Mouse (Mus musculus): ENCODE measurements around the gene Serp2.
"Not testable (repeated sequence)": the region's sequence is repeated elsewhere in the genome, so short reads cannot be mapped to it uniquely, and the experiment has no call there.

The Serp2 gene

GRCm38 (mm10) chr14:76569271-76569961 lies 12.7 kb upstream of the Serp2 start:
- DNase-seq (ENCODE audit: low spot score): no peak

- no peak for DNase-seq (ENCODE audit: low spot score)
Measured at GRCm38 (mm10) chr14:76568548-76568947, 11.9 kb upstream of the Serp2 start.

GRCm38 (mm10) chr14:76567280-76567679 lies 10.6 kb upstream of the Serp2 start:
- DNase-seq (ENCODE audit: low spot score): no peak

GRCm38 (mm10) chr14:76566711-76567110 lies 10.0 kb upstream of the Serp2 start:
- no peak for DNase-seq (ENCODE audit: low spot score)

- no peak for DNase-seq (ENCODE audit: low spot score)
Measured at GRCm38 (mm10) chr14:76566193-76566592, 9.5 kb upstream of the Serp2 start.

- DNase-seq (ENCODE audit: low spot score): no peak
Measured at GRCm38 (mm10) chr14:76559208-76559607, 2.5 kb upstream of the Serp2 start.

- not testable (repeated sequence) for DNase-seq (ENCODE audit: low spot score)
Measured at GRCm38 (mm10) chr14:76558171-76558570, 1.5 kb upstream of the Serp2 start.

GRCm38 (mm10) chr14:76556031-76556851 lies 448 bp downstream of the Serp2 start:
- peak; percentile 56 for DNase-seq (ENCODE audit: low spot score)

- no peak for DNase-seq (ENCODE audit: low spot score)
Measured at GRCm38 (mm10) chr14:76555263-76556030, 1.2 kb downstream of the Serp2 start.

GRCm38 (mm10) chr14:76544136-76544535 lies 12.6 kb downstream of the Serp2 start:
- DNase-seq (ENCODE audit: low spot score): no peak

GRCm38 (mm10) chr14:76541341-76541740 lies 15.3 kb downstream of the Serp2 start:
- DNase-seq (ENCODE audit: low spot score): no peak

GRCm38 (mm10) chr14:76540005-76540670 lies 16.6 kb downstream of the Serp2 start:
- DNase-seq (ENCODE audit: low spot score): no peak

GRCm38 (mm10) chr14:76536921-76537320 lies 19.8 kb downstream of the Serp2 start:
- no peak for DNase-seq (ENCODE audit: low spot score)

GRCm38 (mm10) chr14:76535096-76535495 lies 21.6 kb downstream of the Serp2 start:
- no peak for DNase-seq (ENCODE audit: low spot score)

- no peak for DNase-seq (ENCODE audit: low spot score)
Measured at GRCm38 (mm10) chr14:76533170-76533815, 23.4 kb downstream of the Serp2 start.

- DNase-seq (ENCODE audit: low spot score): no peak
Measured at GRCm38 (mm10) chr14:76532257-76533169, 24.2 kb downstream of the Serp2 start.

- DNase-seq (ENCODE audit: low spot score): no peak
Measured at GRCm38 (mm10) chr14:76531027-76531660, 25.5 kb downstream of the Serp2 start.

- DNase-seq (ENCODE audit: low spot score): no peak
Measured at GRCm38 (mm10) chr14:76528641-76529040, 28.0 kb downstream of the Serp2 start.

- DNase-seq (ENCODE audit: low spot score): no peak
Measured at GRCm38 (mm10) chr14:76527758-76528313, 28.9 kb downstream of the Serp2 start.

All from ovary, postnatal 10 days (tissue).